Mouse (Mus musculus) hindbrain, embryonic 12.5 days (tissue): ENCODE measurements around the gene Adh6a. TPM values are rescaled to one million over a fixed set of nuclear protein-coding genes. Genes with fewer than 3 reads are reported as not detected.

Experiments used
- ATAC-seq: fragments of 200-750 bp; cut with Nextera tagmentation; 2 replicates; pipeline ENCODE4 v1.8.0; 2017; ENCODE audit warnings: moderate TSS enrichment; ENCODE audit not compliant: low FRiP score
- H3K27ac ChIP-seq: fragments of 300-500 bp; sonication (generic); 2 replicates; pipeline ENCODE4 v1.5.1; 2016; ENCODE audit warnings: mild to moderate bottlenecking
- H3K27me3 ChIP-seq: fragments of 300-500 bp; sonication (generic); 2 replicates; pipeline ENCODE4 v1.6.1; 2016; ENCODE audit warnings: mild to moderate bottlenecking
- H3K36me3 ChIP-seq: fragments of 300-500 bp; sonication (generic); 2 replicates; pipeline ENCODE4 v1.6.1; 2016; ENCODE audit warnings: mild to moderate bottlenecking
- H3K4me1 ChIP-seq: fragments of 300-500 bp; sonication (generic); 2 replicates; pipeline ENCODE4 v1.6.1; 2016
- H3K4me2 ChIP-seq: fragments of 300-500 bp; sonication (generic); replicated peaks from 2 replicates; pipeline ENCODE4 v1.6.1; 2016; ENCODE audit warnings: mild to moderate bottlenecking
- H3K4me3 ChIP-seq: fragments of 300-500 bp; sonication (generic); 2 replicates; pipeline ENCODE4 v1.5.1; 2016; ENCODE audit warnings: mild to moderate bottlenecking
- H3K9ac ChIP-seq: fragments of 300-500 bp; sonication (generic); 2 replicates; pipeline ENCODE4 v1.6.1; 2016; ENCODE audit warnings: mild to moderate bottlenecking, moderate library complexity
- H3K9me3 ChIP-seq: fragments of 300-500 bp; sonication (generic); replicated peaks from 2 replicates; pipeline ENCODE4 v1.6.1; 2016; ENCODE audit warnings: mild to moderate bottlenecking
- WGBS: fragments of 180-500 bp; shearing (Covaris S2); methylation state at CpG from one replicate; pipeline ENCODE4 v1.1.7; 2016; 5-methylcytosine and 5-hydroxymethylcytosine counted together
- polyA plus RNA-seq: library from polyadenylated mRNA; unstranded; fragments of >200 nt; fragmentation: Nextera tagmentation; extraction: Ambion mirVana; gene quantifications from 2 replicates; pipeline ENCODE4 v1.2.1, GENCODE M21; 2016

Adh6a gene
- not detected in 2 replicates for polyA plus RNA-seq

DNA sequence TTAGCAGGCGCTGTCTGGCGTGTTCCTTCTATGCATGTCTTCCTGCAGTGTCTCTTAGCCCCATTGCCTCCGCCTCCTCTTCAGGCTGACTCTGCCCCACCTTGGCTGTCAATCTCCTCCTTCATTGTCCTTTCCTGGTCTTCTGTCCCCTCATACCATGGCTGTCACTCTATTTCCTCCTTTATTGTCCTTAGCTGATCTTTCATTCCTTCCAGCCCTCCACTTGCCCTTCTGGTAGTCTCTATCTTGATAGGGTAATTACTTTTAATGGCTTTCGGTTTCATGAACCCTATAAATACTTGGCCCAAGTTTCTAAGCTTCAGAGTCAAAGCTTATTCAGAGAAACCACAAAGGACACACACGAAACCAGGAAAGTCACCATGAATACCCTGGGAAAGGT lies at the start of gene Adh6a:
TSS of gene Adh6a (plus strand) at position 322 of the 400 bp plus-strand sequence.
- Histone ChIP-seq H3K4me3 (no peak within 1 kb of the TSS), H3K9me3 (no peaks in the 10 kb centered on the region), H3K36me3 (no peaks in the 10 kb centered on the region), H3K27ac (no peak within 1 kb of the TSS), H3K9ac (no peak within 1 kb of the TSS), H3K4me1 (no peaks in the 10 kb centered on the region), H3K4me2 (no peak within 1 kb of the TSS), H3K27me3 (no peaks in the 10 kb centered on the region)
- no peak for ATAC-seq
- 86% methylated on average over 5 of the region's 5 CpGs for WGBS

- 81% methylated on average over 3 of the region's 3 CpGs for WGBS
- no peaks in the 10 kb centered on the region for H3K27me3 ChIP-seq
- no peak overlapping the region for H3K4me2 ChIP-seq
- no peaks in the 10 kb centered on the region for H3K4me1 ChIP-seq
- no peaks in the 10 kb centered on the region for H3K36me3 ChIP-seq
- H3K9ac ChIP-seq = no peak overlapping the region
- H3K27ac ChIP-seq = no peak overlapping the region
- H3K9me3 ChIP-seq = no peaks in the 10 kb centered on the region
- no peak overlapping the region for H3K4me3 ChIP-seq
- ATAC-seq = no peak
These were observed 48.4 kb upstream of the Adh6a start for GRCm38 (mm10) chr3:138264648-138265047.

GRCm38 (mm10) chr3:138270507-138270906 lies 42.6 kb upstream of the Adh6a start:
- Histone ChIP-seq H3K9me3 (no peaks in the 10 kb centered on the region), H3K4me2 (no peak overlapping the region), H3K36me3 (no peaks in the 10 kb centered on the region), H3K9ac (no peak overlapping the region), H3K4me3 (no peak overlapping the region), H3K4me1 (no peaks in the 10 kb centered on the region), H3K27me3 (no peaks in the 10 kb centered on the region), H3K27ac (no peak overlapping the region)
- WGBS = 31% methylated on average over 1 of the region's 1 CpGs
- ATAC-seq = no peak

GRCm38 (mm10) chr3:138271297-138271696 lies 41.8 kb upstream of the Adh6a start:
- no peaks in the 10 kb centered on the region for H3K36me3 ChIP-seq
- no peak overlapping the region for H3K9ac ChIP-seq
- ATAC-seq = no peak
- H3K4me1 ChIP-seq = no peaks in the 10 kb centered on the region
- no peak overlapping the region for H3K4me3 ChIP-seq
- H3K4me2 ChIP-seq = no peak overlapping the region
- WGBS = 99% methylated on average over 2 of the region's 2 CpGs
- no peaks in the 10 kb centered on the region for H3K9me3 ChIP-seq
- no peaks in the 10 kb centered on the region for H3K27me3 ChIP-seq
- H3K27ac ChIP-seq = no peak overlapping the region

GRCm38 (mm10) chr3:138273080-138273479 lies 40.0 kb upstream of the Adh6a start:
- Histone ChIP-seq H3K9me3 (no peaks in the 10 kb centered on the region), H3K27me3 (no peaks in the 10 kb centered on the region), H3K4me3 (no peak overlapping the region), H3K4me2 (no peak overlapping the region), H3K4me1 (no peaks in the 10 kb centered on the region), H3K36me3 (no peaks in the 10 kb centered on the region), H3K27ac (no peak overlapping the region), H3K9ac (no peak overlapping the region)
- 90% methylated on average over 7 of the region's 7 CpGs for WGBS
- ATAC-seq = no peak

DNA sequence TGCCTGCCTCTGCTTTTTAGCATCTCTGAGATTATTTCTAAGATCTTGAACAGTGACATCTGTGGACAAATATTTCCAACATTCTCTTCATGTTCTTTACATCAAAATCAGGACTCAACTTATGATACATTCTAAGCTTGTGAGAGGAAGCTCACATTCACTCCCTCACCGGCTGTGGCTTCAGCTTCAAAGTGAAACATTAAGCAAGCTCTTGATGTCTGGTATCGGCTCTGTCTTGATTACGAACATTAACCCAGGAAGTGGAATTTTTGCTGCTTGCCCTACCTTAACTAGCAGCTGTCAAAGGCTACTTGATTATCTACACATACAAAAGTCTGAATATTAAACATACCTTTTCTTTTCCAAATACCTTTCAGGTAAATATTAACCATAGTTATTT lies 38.0 kb upstream of the Adh6a start:
- no peaks in the 10 kb centered on the region for H3K36me3 ChIP-seq
- WGBS = 94% methylated on average over 3 of the region's 3 CpGs
- no peak overlapping the region for H3K9ac ChIP-seq
- ATAC-seq = no peak
- no peak overlapping the region for H3K4me3 ChIP-seq
- H3K27me3 ChIP-seq = no peaks in the 10 kb centered on the region
- H3K27ac ChIP-seq = no peak overlapping the region
- H3K9me3 ChIP-seq = no peaks in the 10 kb centered on the region
- H3K4me1 ChIP-seq = no peaks in the 10 kb centered on the region
- no peak overlapping the region for H3K4me2 ChIP-seq

DNA sequence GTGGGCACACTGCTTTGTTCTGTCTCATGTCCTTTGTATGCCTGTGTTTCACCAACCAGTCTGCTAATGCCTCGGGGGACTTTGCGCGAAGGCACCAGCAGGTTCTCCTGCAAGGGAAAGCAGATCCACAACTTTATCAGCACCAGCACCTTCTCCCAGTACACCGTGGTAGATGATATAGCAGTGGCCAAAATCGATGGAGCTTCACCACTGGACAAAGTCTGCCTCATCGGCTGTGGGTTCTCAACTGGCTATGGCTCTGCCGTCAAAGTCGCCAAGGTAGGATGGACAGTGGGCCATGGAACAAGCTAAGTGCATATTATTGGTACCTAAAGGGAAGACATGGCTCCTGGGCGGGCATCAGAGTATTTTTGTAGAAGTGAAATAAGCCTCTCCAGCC lies 30.5 kb upstream of the Adh6a start:
- Histone ChIP-seq H3K27me3 (no peaks in the 10 kb centered on the region), H3K4me2 (no peak overlapping the region), H3K9ac (no peak overlapping the region), H3K27ac (no peak overlapping the region), H3K36me3 (no peaks in the 10 kb centered on the region), H3K4me3 (no peak overlapping the region), H3K4me1 (peaks cover 6% of the 10 kb centered on the region), H3K9me3 (no peaks in the 10 kb centered on the region)
- WGBS = 78% methylated on average over 9 of the region's 9 CpGs
- ATAC-seq = no peak

- Histone ChIP-seq H3K4me1 (peaks cover 6% of the 10 kb centered on the region), H3K27me3 (no peaks in the 10 kb centered on the region), H3K4me3 (no peak overlapping the region), H3K9me3 (no peaks in the 10 kb centered on the region), H3K9ac (no peak overlapping the region), H3K27ac (no peak overlapping the region), H3K4me2 (no peak overlapping the region), H3K36me3 (no peaks in the 10 kb centered on the region)
- no peak for ATAC-seq
- 96% methylated on average over 1 of the region's 1 CpGs for WGBS
These were observed 29.3 kb upstream of the Adh6a start for GRCm38 (mm10) chr3:138283831-138284230.

GRCm38 (mm10) chr3:138285986-138286385 lies 27.1 kb upstream of the Adh6a start:
- no peaks in the 10 kb centered on the region for H3K36me3 ChIP-seq
- no peak for ATAC-seq
- H3K27me3 ChIP-seq = no peaks in the 10 kb centered on the region
- peaks cover 6% of the 10 kb centered on the region for H3K4me1 ChIP-seq
- no peaks in the 10 kb centered on the region for H3K9me3 ChIP-seq
- WGBS = 88% methylated on average over 7 of the region's 7 CpGs
- no peak overlapping the region for H3K27ac ChIP-seq
- no peak overlapping the region for H3K4me3 ChIP-seq
- H3K9ac ChIP-seq = no peak overlapping the region
- no peak overlapping the region for H3K4me2 ChIP-seq

DNA sequence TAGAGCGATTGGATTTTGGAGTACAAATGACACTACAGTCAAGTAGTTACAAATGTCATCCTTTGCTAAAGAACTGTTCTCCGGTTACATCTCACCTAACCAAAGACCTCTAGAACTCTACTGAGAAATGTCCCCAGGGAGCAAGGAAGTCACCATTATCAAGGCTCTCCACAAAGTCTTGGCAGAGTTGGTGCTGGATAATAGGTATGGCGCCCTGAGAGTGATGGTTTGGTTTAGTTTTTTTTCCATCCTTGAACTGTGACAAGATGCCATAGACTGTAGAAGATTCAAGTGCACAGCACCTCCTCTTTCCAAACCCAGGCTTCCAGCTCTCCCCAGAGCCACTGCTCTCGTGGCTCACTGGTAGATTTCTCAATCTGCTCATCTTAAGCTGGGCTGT lies 25.4 kb upstream of the Adh6a start:
- Histone ChIP-seq H3K36me3 (no peaks in the 10 kb centered on the region), H3K4me2 (no peak overlapping the region), H3K27ac (no peak overlapping the region), H3K4me1 (no peaks in the 10 kb centered on the region), H3K9ac (no peak overlapping the region), H3K9me3 (no peaks in the 10 kb centered on the region), H3K4me3 (no peak overlapping the region), H3K27me3 (no peaks in the 10 kb centered on the region)
- ATAC-seq = no peak
- WGBS = 87% methylated on average over 4 of the region's 4 CpGs

DNA sequence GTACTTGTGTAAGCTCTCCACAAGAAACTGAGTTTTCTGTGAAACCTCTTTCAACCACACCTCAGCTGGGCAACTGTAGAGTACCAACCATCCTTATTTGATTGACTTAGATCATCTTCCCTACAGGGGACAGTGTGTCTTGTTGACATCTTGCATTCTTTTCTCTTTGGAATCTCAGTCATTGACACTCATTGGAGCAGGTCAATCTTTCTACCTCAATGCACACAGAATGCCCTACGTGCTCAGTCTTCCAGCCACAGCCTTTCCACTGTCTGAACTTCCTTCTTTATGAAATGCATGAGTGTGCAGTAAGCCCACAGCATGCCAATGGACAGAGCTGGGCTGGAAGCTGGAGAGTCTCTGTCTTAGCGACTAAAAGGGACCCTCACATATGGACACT lies 22.4 kb upstream of the Adh6a start:
- no peak for ATAC-seq
- no peak overlapping the region for H3K4me3 ChIP-seq
- H3K9me3 ChIP-seq = no peaks in the 10 kb centered on the region
- no peaks in the 10 kb centered on the region for H3K4me1 ChIP-seq
- no peaks in the 10 kb centered on the region for H3K36me3 ChIP-seq
- no peak overlapping the region for H3K4me2 ChIP-seq
- H3K9ac ChIP-seq = no peak overlapping the region
- H3K27ac ChIP-seq = no peak overlapping the region
- H3K27me3 ChIP-seq = no peaks in the 10 kb centered on the region
- 51% methylated on average over 2 of the region's 2 CpGs for WGBS

- no peak overlapping the region for H3K9ac ChIP-seq
- H3K36me3 ChIP-seq = no peaks in the 10 kb centered on the region
- H3K27ac ChIP-seq = no peak overlapping the region
- no peaks in the 10 kb centered on the region for H3K4me1 ChIP-seq
- ATAC-seq = no peak
- H3K4me2 ChIP-seq = no peak overlapping the region
- H3K4me3 ChIP-seq = no peak overlapping the region
- no peaks in the 10 kb centered on the region for H3K9me3 ChIP-seq
- no peaks in the 10 kb centered on the region for H3K27me3 ChIP-seq
- 93% methylated on average over 4 of the region's 4 CpGs for WGBS
These were observed 21.5 kb upstream of the Adh6a start for GRCm38 (mm10) chr3:138291529-138292117.

DNA sequence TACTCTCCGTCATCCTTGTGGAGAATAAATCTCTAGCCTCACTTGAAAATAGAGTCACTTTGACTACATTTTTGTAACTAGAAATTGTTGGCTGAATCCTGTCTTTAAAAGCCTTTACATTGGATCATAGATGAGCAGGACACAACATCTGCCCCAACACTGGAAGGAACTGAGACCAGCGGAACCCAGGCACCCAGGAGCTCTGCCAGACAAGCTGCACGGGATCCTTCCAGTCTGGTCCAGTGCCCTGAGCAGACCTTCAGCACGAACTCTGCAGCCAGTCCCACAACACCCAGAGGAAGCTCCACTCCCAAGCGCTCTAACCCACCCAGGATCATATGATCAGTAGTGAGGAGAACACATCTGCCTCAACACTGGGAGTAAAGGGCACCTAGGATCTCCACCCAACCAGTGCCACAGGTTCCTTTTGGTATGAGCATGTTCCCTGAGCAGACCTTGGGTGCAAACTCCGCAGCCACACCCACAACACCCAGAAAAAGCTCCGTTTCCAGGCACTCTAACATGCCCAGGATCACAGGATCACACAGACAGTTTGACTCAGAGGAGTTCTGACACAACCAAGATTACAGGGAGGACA lies 19.7 kb upstream of the Adh6a start:
- Histone ChIP-seq H3K4me1 (no peaks in the 10 kb centered on the region), H3K9me3 (peaks cover 9% of the 10 kb centered on the region), H3K9ac (no peak overlapping the region), H3K27ac (no peak overlapping the region), H3K4me2 (no peak overlapping the region), H3K36me3 (no peaks in the 10 kb centered on the region), H3K27me3 (no peaks in the 10 kb centered on the region), H3K4me3 (no peak overlapping the region)
- no peak for ATAC-seq
- 84% methylated on average over 7 of the region's 7 CpGs for WGBS
